Comparison of ENCODE assay signal across 37 mouse cellular contexts in genomic region chr9:110963566-110964115, GRCm38 (mm10). TPM values are rescaled to one million over a fixed set of nuclear protein-coding genes. Genes with fewer than 3 reads are reported as not detected.
DNase-seq lines count a peak whose midpoint lies in the region; ATAC-seq and TF ChIP-seq lines count a peak whose summit lies in the region.
"Had no signal": no experiment of that assay in that cellular context is flagged by ENCODE, and none has a peak within 500 bp of the region (broad histone marks: within the 10 kb centered on the region; RNA-seq: fewer than 3 reads in every experiment).

No protein-coding gene starts in this region.

- ATAC-seq in hindbrain, embryonic 11.5 days (ENCODE audit: low FRiP score) = no peak
- ATAC-seq: forebrain, embryonic 15.5 days; inflammation-experienced regulatory T-cells, adult 6 months; midbrain, embryonic 16.5 days had no signal

- WGBS in heart, adult 2 months = 60% methylated on average over 8 of the region's 8 CpGs
- 93% methylated on average over 8 of the region's 8 CpGs for WGBS in hindbrain, embryonic 11.5 days

- peaks cover 5% of the 10 kb centered on the region for H3K4me1 ChIP-seq in heart, adult 2 months (ENCODE audit: control insufficient read depth, insufficient read depth, low read length)
- H3K4me1 ChIP-seq in hindbrain, embryonic 11.5 days (replicated peaks; ENCODE audit: control insufficient read depth, insufficient read depth, low read length) = no peaks in the 10 kb centered on the region
- H3K4me1 ChIP-seq: embryonic facial prominence, embryonic 13.5 days; forebrain, embryonic 10.5 days; forebrain, embryonic 15.5 days; hindbrain, embryonic 15.5 days had no signal

- peak overlapping the region; percentile 36 for H3K27ac ChIP-seq in heart, adult 2 months
- no peak overlapping the region for H3K27ac ChIP-seq in hindbrain, embryonic 11.5 days (ENCODE audit: low read depth, low read length)
- H3K27ac ChIP-seq: embryonic facial prominence, embryonic 13.5 days; forebrain, embryonic 10.5 days; forebrain, embryonic 15.5 days; heart, embryonic 13.5 days; hindbrain, embryonic 15.5 days; liver, embryonic 14.5 days had no signal

- no peak overlapping the region for H3K9ac ChIP-seq in heart, adult 2 months (ENCODE audit: low read depth, low read length)
- no peak overlapping the region for H3K9ac ChIP-seq in hindbrain, embryonic 11.5 days (ENCODE audit: low read depth, low read length)
- H3K9ac ChIP-seq: embryonic facial prominence, embryonic 13.5 days; forebrain, embryonic 15.5 days; heart, embryonic 13.5 days; hindbrain, embryonic 15.5 days; liver, embryonic 14.5 days had no signal

- no peak overlapping the region for H3K4me2 ChIP-seq in hindbrain, embryonic 11.5 days (replicated peaks; ENCODE audit: low read depth, low read length)
- H3K4me2 ChIP-seq: embryonic facial prominence, embryonic 13.5 days; forebrain, embryonic 15.5 days; heart, embryonic 13.5 days; hindbrain, embryonic 15.5 days had no signal

- TF ChIP-seq EP300 in heart, adult 2 months (IDR thresholded peaks at IDR 0.05; ENCODE audit: insufficient read depth, low read depth, low read length) = peak; percentile 89; the same call in 1 of the 2 replicates

- TF ChIP-seq POLR2A in heart, adult 2 months (IDR thresholded peaks at IDR 0.05; ENCODE audit: insufficient read depth, low read depth, low read length) = no peak

- intact Hi-C loops in heart, adult 2 months (cut with DNase I) = no loop called here
- intact Hi-C loops in heart, postnatal 25 days (cut with DNase I) = no loop called here

- H3K36me3 ChIP-seq in heart, adult 2 months (ENCODE audit: control insufficient read depth, insufficient read depth, low read length) = peaks cover 7% of the 10 kb centered on the region; the same call in 1 of the 2 replicates
- no peaks in the 10 kb centered on the region for H3K36me3 ChIP-seq in hindbrain, embryonic 11.5 days (ENCODE audit: control insufficient read depth, insufficient read depth, low read length)
- H3K36me3 ChIP-seq: embryonic facial prominence, embryonic 13.5 days; forebrain, embryonic 10.5 days; forebrain, embryonic 15.5 days; heart, embryonic 13.5 days; hindbrain, embryonic 15.5 days had no signal

- no peaks in the 10 kb centered on the region for H3K79me2 ChIP-seq in heart, adult 2 months (replicated peaks; ENCODE audit: control insufficient read depth, insufficient read depth, low read length)

- H3K27me3 ChIP-seq in heart, adult 2 months (ENCODE audit: control insufficient read depth, insufficient read depth, low read length) = no peaks in the 10 kb centered on the region
- H3K27me3 ChIP-seq in hindbrain, embryonic 11.5 days (ENCODE audit: control insufficient read depth, insufficient read depth, low read length) = no peaks in the 10 kb centered on the region
- H3K27me3 ChIP-seq: embryonic facial prominence, embryonic 13.5 days; forebrain, embryonic 15.5 days; heart, embryonic 13.5 days; hindbrain, embryonic 15.5 days had no signal

- DNase-seq in adrenal gland, postnatal 25 days = peak; percentile 24
- no peak for DNase-seq in adrenal gland, postnatal 10 days
- DNase-seq in heart, adult 2 months = peak; percentile 56 to 72
- no peak for DNase-seq in heart, postnatal 25 days (ENCODE audit: low spot score)
- peak; percentile 49 to 75 for DNase-seq in heart, adult 9 months (ENCODE audit: low spot score in 2 of 2)
- DNase-seq in hindbrain, embryonic 11.5 days (ENCODE audit: low spot score) = no peak
- DNase-seq in lung, postnatal 10 days = no peak
- DNase-seq: cerebellum, adult 18-20 months; cerebellum, postnatal 10 days; gastrocnemius, postnatal 14 days; kidney, adult 11 months; kidney, postnatal 14 days; layer of hippocampus, adult 9-11 months; liver; lung, adult 2 months; lung, postnatal 14 days; right cerebral cortex, adult 18-20 months; right cerebral cortex, postnatal 4 days; thymus, adult 2 months; thymus, postnatal 36 days had no signal

- no peaks in the 10 kb centered on the region for H3K9me3 ChIP-seq in hindbrain, embryonic 11.5 days (ENCODE audit: control insufficient read depth, low read length)
- H3K9me3 ChIP-seq: embryonic facial prominence, embryonic 13.5 days; forebrain, embryonic 10.5 days; forebrain, embryonic 15.5 days; heart, embryonic 13.5 days; hindbrain, embryonic 15.5 days had no signal

- no peak for TF ChIP-seq CTCF in heart, adult 2 months (IDR thresholded peaks at IDR 0.05)

- H3K4me3 ChIP-seq in heart, adult 2 months = no peak overlapping the region
- no peak overlapping the region for H3K4me3 ChIP-seq in hindbrain, embryonic 11.5 days (ENCODE audit: low read depth, low read length)
- H3K4me3 ChIP-seq: embryonic facial prominence, embryonic 13.5 days; forebrain, embryonic 10.5 days; forebrain, embryonic 15.5 days; heart, embryonic 13.5 days; hindbrain, embryonic 15.5 days had no signal

RNA-seq across cellular contexts. Expression of gene Lrrc2, which starts 12.3 kb away (rescaled TPM):
- 8.9 and 10.5 TPM in 2 replicates for total RNA-seq in adrenal gland, postnatal 25 days (2021)
- total RNA-seq in adrenal gland, postnatal 10 days (2021) = 1 to 10 TPM; 2.2 to 5.4 TPM
- total RNA-seq in heart, adult 2 months (2021) = 100 to 1,000 TPM; 223 to 289 TPM
- 57.3 and 69.4 TPM in 2 replicates for polyA plus RNA-seq in heart, adult 2 months (2012; rRNA removed)
- total RNA-seq in heart, postnatal 25 days (2021) = 100 to 1,000 TPM; 142 to 144 TPM
- polyA plus RNA-seq in hindbrain, embryonic 11.5 days (2014; fragmentation: Nextera tagmentation; extraction: Ambion mirVana) = 0.06 and 0.21 TPM in 2 replicates
- total RNA-seq: neutrophil, adult 5-6 weeks had no signal

RNA-seq across cellular contexts. Expression of gene Tdgf1, which starts 17.7 kb away (rescaled TPM):
- not detected in 2 replicates for total RNA-seq in adrenal gland, postnatal 25 days (2021)
- not detected for total RNA-seq in adrenal gland, postnatal 10 days (2021)
- not detected for total RNA-seq in heart, adult 2 months (2021)
- not detected in 2 replicates for polyA plus RNA-seq in heart, adult 2 months (2012; rRNA removed)
- total RNA-seq in heart, postnatal 25 days (2021) = not detected
- polyA plus RNA-seq in hindbrain, embryonic 11.5 days (2014; fragmentation: Nextera tagmentation; extraction: Ambion mirVana) = not detected in 2 replicates
- total RNA-seq: adrenal gland, adult 18-20 months; common myeloid progenitor, adult 5-6 weeks; gastrocnemius, postnatal 14 days; hematopoietic stem cell, adult 5-6 weeks had no signal
- polyA plus RNA-seq: brain, embryonic 14.5 days; forebrain, embryonic 15.5 days; heart, embryonic 13.5 days; kidney, embryonic 14.5 days; limb, embryonic 11.5 days; liver, embryonic 14.5 days; midbrain, embryonic 16.5 days; neural tube, embryonic 11.5 days had no signal

RNA-seq across cellular contexts. Expression of gene Rtp3, which starts 26.7 kb away (rescaled TPM):
- 3.0 and 4.8 TPM in 2 replicates for total RNA-seq in adrenal gland, postnatal 25 days (2021)
- total RNA-seq in adrenal gland, postnatal 10 days (2021) = 10 to 100 TPM in 1 of 2 experiments, 1 to 10 TPM in 1; 7.5 to 10.3 TPM
- total RNA-seq in heart, adult 2 months (2021) = 1 to 10 TPM; 3.5 to 3.8 TPM
- 7.9 and 12.4 TPM in 2 replicates for polyA plus RNA-seq in heart, adult 2 months (2012; rRNA removed)
- 1 to 10 TPM; 4.0 to 4.3 TPM for total RNA-seq in heart, postnatal 25 days (2021)
- 0.21 TPM in 1 of 2 replicates, not detected in the other for polyA plus RNA-seq in hindbrain, embryonic 11.5 days (2014; fragmentation: Nextera tagmentation; extraction: Ambion mirVana)
- total RNA-seq: common myeloid progenitor, adult 5-6 weeks; hematopoietic stem cell, adult 5-6 weeks; neutrophil, adult 5-6 weeks had no signal
- polyA plus RNA-seq: forebrain, embryonic 10.5 days; forebrain, embryonic 15.5 days; hindbrain, embryonic 15.5 days; inflammation-experienced regulatory T-cells, adult 6 months; limb, embryonic 11.5 days; neural tube, embryonic 11.5 days had no signal

RNA-seq across cellular contexts. Expression of gene Fam240a, which starts 47.0 kb away (rescaled TPM):
- total RNA-seq in adrenal gland, postnatal 25 days (2021) = not detected in 2 replicates
- not detected for total RNA-seq in adrenal gland, postnatal 10 days (2021)
- total RNA-seq in heart, adult 2 months (2021) = not detected
- not detected in 2 replicates for polyA plus RNA-seq in heart, adult 2 months (2012; rRNA removed)
- total RNA-seq in heart, postnatal 25 days (2021) = not detected
- not detected in 2 replicates for polyA plus RNA-seq in hindbrain, embryonic 11.5 days (2014; fragmentation: Nextera tagmentation; extraction: Ambion mirVana)
- total RNA-seq: adrenal gland, adult 18-20 months; common myeloid progenitor, adult 5-6 weeks; hematopoietic stem cell, adult 5-6 weeks; left cerebral cortex, postnatal 10 days had no signal
- polyA plus RNA-seq: brain, embryonic 14.5 days; embryonic facial prominence, embryonic 13.5 days; forebrain, embryonic 10.5 days; forebrain, embryonic 15.5 days; heart, embryonic 13.5 days; hindbrain, embryonic 15.5 days; inflammation-experienced regulatory T-cells, adult 6 months; kidney, embryonic 14.5 days; limb, embryonic 11.5 days; liver, embryonic 14.5 days; lung, adult 2 months; midbrain, embryonic 16.5 days; neural tube, embryonic 11.5 days had no signal

RNA-seq across cellular contexts. Expression of gene Ltf, which starts 55.4 kb away (rescaled TPM):
- 0.49 and 2.4 TPM in 2 replicates for total RNA-seq in adrenal gland, postnatal 25 days (2021)
- 10 to 100 TPM; 14.8 to 15.6 TPM for total RNA-seq in adrenal gland, postnatal 10 days (2021)
- not detected for total RNA-seq in heart, adult 2 months (2021)
- 0.32 and 20.1 TPM in 2 replicates for polyA plus RNA-seq in heart, adult 2 months (2012; rRNA removed)
- total RNA-seq in heart, postnatal 25 days (2021) = under 1 TPM in 1 of 2 experiments, not detected in 1; 0.78 TPM
- polyA plus RNA-seq in hindbrain, embryonic 11.5 days (2014; fragmentation: Nextera tagmentation; extraction: Ambion mirVana) = 0.95 TPM in 1 of 2 replicates, not detected in the other
- polyA plus RNA-seq: forebrain, embryonic 10.5 days; neural tube, embryonic 11.5 days had no signal

Comparison
In these comparisons a context has a peak if more than half of its experiments do, and no peak if none do; other contexts are left out.
1. DNase-seq: peak in adrenal gland, postnatal 25 days (single experiment), heart, adult 2 months (2 of 2) and heart, adult 9 months (2 of 2); none in adrenal gland, postnatal 10 days (single experiment), heart, postnatal 25 days (single experiment), hindbrain, embryonic 11.5 days (single experiment) and lung, postnatal 10 days (single experiment).
2. RNA of gene Lrrc2, which starts 12.3 kb away (total RNA-seq): 223 to 289 TPM in heart, adult 2 months and 142 to 144 TPM in heart, postnatal 25 days; 8.9 to 10.5 TPM in adrenal gland, postnatal 25 days and 2.2 to 5.4 TPM in adrenal gland, postnatal 10 days; every median in the first group is over 10 times any median in the second.